Mouse (Mus musculus) heart, adult 8-10 months (tissue): ENCODE results near the gene St6galnac6. TPM values are rescaled to one million over a fixed set of nuclear protein-coding genes. Genes with fewer than 3 reads are reported as not detected.

Source experiments
- DNase-seq: peaks from one replicate; pipeline ENCODE4 v3.0.0; 2022; ENCODE audit warnings: low spot score
- total RNA-seq, 4 experiments: library from RNA; stranded (reverse); gene quantifications; 2 replicates each; pipeline ENCODE4 v1.2.4; 2022

Gene St6galnac6
- total RNA-seq = 100 to 1,000 TPM; 102 to 131 (median 114) TPM

- no peak for DNase-seq
Observed at GRCm38 (mm10) chr2:32599409-32599808, at the start of gene St6galnac6. St6galnac6 (plus strand) TSS chr2:32599709.

GRCm38 (mm10) chr2:32549764-32550163 is 49.7 kb upstream of the St6galnac6 start:
- DNase-seq = peak; percentile 77

GRCm38 (mm10) chr2:32551236-32551635 is 48.3 kb upstream of the St6galnac6 start:
- no peak for DNase-seq

GRCm38 (mm10) chr2:32553592-32554148 is 45.8 kb upstream of the St6galnac6 start:
- DNase-seq = no peak

- no peak for DNase-seq
Observed at GRCm38 (mm10) chr2:32555484-32555883, 44.0 kb upstream of the St6galnac6 start.

GRCm38 (mm10) chr2:32556019-32556418 is 43.5 kb upstream of the St6galnac6 start:
- no peak for DNase-seq

- DNase-seq = no peak
Observed at GRCm38 (mm10) chr2:32559570-32559969, 39.9 kb upstream of the St6galnac6 start.

GRCm38 (mm10) chr2:32566536-32567063 is 32.9 kb upstream of the St6galnac6 start:
- peak; percentile 78 for DNase-seq

- DNase-seq = no peak
Observed at GRCm38 (mm10) chr2:32568149-32568548, 31.4 kb upstream of the St6galnac6 start.

- no peak for DNase-seq
Observed at GRCm38 (mm10) chr2:32568941-32569340, 30.6 kb upstream of the St6galnac6 start.

GRCm38 (mm10) chr2:32570698-32571494 is 28.6 kb upstream of the St6galnac6 start, which contains the start of gene Dpm2:
Dpm2 (plus strand) TSS chr2:32570858.
- peak; percentile 94 for DNase-seq

- DNase-seq = no peak
Observed at GRCm38 (mm10) chr2:32572196-32572595, 27.3 kb upstream of the St6galnac6 start.

- no peak for DNase-seq
Observed at GRCm38 (mm10) chr2:32574497-32574896, 25.0 kb upstream of the St6galnac6 start, which contains the start of gene Pip5kl1. Pip5kl1 (plus strand) TSS chr2:32574797.

- no peak for DNase-seq
Observed at GRCm38 (mm10) chr2:32574901-32575585, 24.5 kb upstream of the St6galnac6 start.

GRCm38 (mm10) chr2:32575586-32576160 is 23.8 kb upstream of the St6galnac6 start, which contains the start of gene 9430097D07Rik:
9430097D07Rik (minus strand) TSS chr2:32575684.
- DNase-seq = no peak

GRCm38 (mm10) chr2:32576532-32576931 is 23.0 kb upstream of the St6galnac6 start:
- no peak for DNase-seq

- DNase-seq = no peak
Observed at GRCm38 (mm10) chr2:32578146-32579046, 21.1 kb upstream of the St6galnac6 start.

- DNase-seq = no peak
Observed at GRCm38 (mm10) chr2:32581450-32582095, 17.9 kb upstream of the St6galnac6 start.

- DNase-seq = peak; percentile 87
Observed at GRCm38 (mm10) chr2:32582830-32583799, 16.4 kb upstream of the St6galnac6 start.
